Mouse (Mus musculus) liver, embryonic 14.5 days (tissue): ENCODE measurements at regions not wholly inside any gene's neighbourhood (a gene's known extent, or its start where the extent isn't known, plus 50 kb on each side); places are given as distances from the start of the nearest gene placed in this dataset.

ENCODE experiments used
- CTCF ChIP-seq: IDR thresholded peaks from 2 replicates; pipeline ENCODE4 v1.5.1; 2016; ENCODE audit warnings: antibody characterized with exemption, low read depth, control low read depth
- EP300 ChIP-seq: IDR thresholded peaks from 2 replicates; pipeline ENCODE4 v1.6.1; 2016; ENCODE audit warnings: antibody characterized with exemption, low read depth

GRCm38 (mm10) chr16:77502916-77503315 is 99.0 kb downstream of the Gm11146 start:
- no peak for TF ChIP-seq CTCF
- no peak for TF ChIP-seq EP300
